Mouse (Mus musculus) small intestine, adult 2 months (tissue): ENCODE data around the gene Arhgap28.

ENCODE experiments used
- CTCF ChIP-seq: fragments of 200-500 bp; IDR thresholded peaks from 2 replicates; pipeline ENCODE4 v1.5.1; 2012; ENCODE audit warnings: low read depth, mild to moderate bottlenecking, control low read depth, inconsistent platforms, low read length, moderate library complexity, mixed read lengths; ENCODE audit not compliant: insufficient replicate concordance, insufficient read length; ENCODE audit errors: extremely low read depth
- POLR2A ChIP-seq: fragments of 200-500 bp; IDR thresholded peaks from 2 replicates; pipeline ENCODE4 v1.6.1; 2012; ENCODE audit warnings: low read depth, mild to moderate bottlenecking, control low read depth, inconsistent platforms, low read length, moderate library complexity

DNA sequence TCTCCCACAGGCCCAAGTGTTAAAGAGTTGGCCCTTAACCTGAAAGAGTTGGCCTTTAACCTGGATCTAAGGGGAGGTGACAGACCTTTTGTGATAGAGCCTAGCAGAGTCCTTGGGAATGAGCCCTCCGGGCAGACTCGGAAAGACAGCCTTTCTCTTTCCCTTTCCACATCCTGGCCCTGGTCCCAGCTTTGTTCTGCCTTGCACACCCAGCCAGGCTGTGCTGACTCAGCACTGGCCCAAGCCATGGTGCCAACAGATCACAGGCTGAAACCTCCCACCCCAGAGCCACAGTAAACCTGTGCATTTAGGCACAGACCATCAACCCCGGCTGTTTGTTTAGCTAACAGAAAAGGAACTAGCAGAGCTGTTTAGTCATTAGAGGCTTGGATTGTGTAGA lies 25.1 kb downstream of the Arhgap28 start:
- no peak for TF ChIP-seq CTCF
- TF ChIP-seq POLR2A = no peak
